Mouse (Mus musculus) stomach, embryonic 15.5 days (tissue): ENCODE results near the gene Coq5. TPM values are rescaled to one million over a fixed set of nuclear protein-coding genes. Genes with fewer than 3 reads are reported as not detected.

ENCODE experiments used
- ATAC-seq: fragments of 200-750 bp; cut with Nextera tagmentation; 2 replicates; pipeline ENCODE4 v1.8.0; 2017; ENCODE audit warnings: low read depth, moderate number of reproducible peaks, moderate TSS enrichment; ENCODE audit not compliant: insufficient read depth, low FRiP score
- H3K27ac ChIP-seq: fragments of 300-500 bp; sonication (generic); 2 replicates; pipeline ENCODE4 v1.5.1; 2015; ENCODE audit warnings: mild to moderate bottlenecking, inconsistent platforms
- H3K27me3 ChIP-seq: fragments of 300-500 bp; sonication (generic); replicated peaks from 2 replicates; pipeline ENCODE4 v1.6.1; 2015; ENCODE audit warnings: inconsistent platforms
- H3K36me3 ChIP-seq: fragments of 300-500 bp; sonication (generic); 2 replicates; pipeline ENCODE4 v1.6.1; 2015; ENCODE audit warnings: inconsistent platforms
- H3K4me1 ChIP-seq: fragments of 300-500 bp; sonication (generic); 2 replicates; pipeline ENCODE4 v1.6.1; 2015; ENCODE audit warnings: inconsistent platforms
- H3K4me2 ChIP-seq: fragments of 300-500 bp; sonication (generic); 2 replicates; pipeline ENCODE4 v1.6.1; 2015; ENCODE audit warnings: mild to moderate bottlenecking, inconsistent platforms
- H3K4me3 ChIP-seq: fragments of 300-500 bp; sonication (generic); replicated peaks from 2 replicates; pipeline ENCODE4 v1.5.1; 2015; ENCODE audit warnings: inconsistent platforms
- H3K9ac ChIP-seq: fragments of 300-500 bp; sonication (generic); 2 replicates; pipeline ENCODE4 v1.6.1; 2015; ENCODE audit warnings: inconsistent platforms
- H3K9me3 ChIP-seq: fragments of 300-500 bp; sonication (generic); 2 replicates; pipeline ENCODE4 v1.6.1; 2016; ENCODE audit warnings: inconsistent platforms
- WGBS: fragments of 180-500 bp; shearing (Covaris S2); methylation state at CpG from one replicate; pipeline ENCODE4 v1.1.7; 2015; 5-methylcytosine and 5-hydroxymethylcytosine counted together
- polyA plus RNA-seq: library from polyadenylated mRNA; unstranded; fragments of >200 nt; fragmentation: Nextera tagmentation; extraction: Ambion mirVana; gene quantifications from 2 replicates; pipeline ENCODE4 v1.2.1, GENCODE M21; 2015

Coq5 gene
- polyA plus RNA-seq, 1 experiment from 2014 or later, result 47.9 TPM

- Histone ChIP-seq H3K27me3 (no peaks in the 10 kb centered on the region), H3K4me2 (peak overlapping the region; percentile 62), H3K4me3 (peak overlapping the region; percentile 91), H3K9ac (peak overlapping the region; percentile 85; the same call in 1 of the 2 replicates), H3K4me1 (peaks cover 6% of the 10 kb centered on the region; the same call in 1 of the 2 replicates), H3K27ac (peak overlapping the region; percentile 86), H3K9me3 (no peaks in the 10 kb centered on the region), H3K36me3 (peaks cover 30% of the 10 kb centered on the region)
- WGBS, result 11% methylated on average over 36 of the region's 36 CpGs
- ATAC-seq, result peak; percentile 74
Measured at GRCm38 (mm10) chr5:115341314-115342165, 62.1 kb downstream of the Coq5 start.

Other genes with a start within 250 kb of the Coq5 start
- gene Gm10401, start 181.4 kb upstream of the Coq5 start, polyA plus RNA-seq, result 27.1 and 31.2 TPM in 2 replicates
- 64.1 and 71.1 TPM in 2 replicates for gene Acads, start 160.3 kb upstream of the Coq5 start, polyA plus RNA-seq
- gene Unc119b, start 144.7 kb upstream of the Coq5 start, polyA plus RNA-seq, result 26.6 and 29.7 TPM in 2 replicates
- gene Mlec, start 121.5 kb upstream of the Coq5 start, polyA plus RNA-seq, result 89.3 and 101 TPM in 2 replicates
- gene Cabp1, start 85.3 kb upstream of the Coq5 start, polyA plus RNA-seq, result 1.5 and 1.6 TPM in 2 replicates
- gene Pop5, start 43.8 kb upstream of the Coq5 start, polyA plus RNA-seq, result 106 and 116 TPM in 2 replicates
- gene Rnf10, start 6.8 kb upstream of the Coq5 start, polyA plus RNA-seq, result 138 and 139 TPM in 2 replicates
- 1,324 and 1,567 TPM in 2 replicates for gene Dynll1, start 21.3 kb downstream of the Coq5 start, polyA plus RNA-seq
- 233 and 262 TPM in 2 replicates for gene Srsf9, start 47.5 kb downstream of the Coq5 start, polyA plus RNA-seq
- gene Gatc, start 61.5 kb downstream of the Coq5 start, polyA plus RNA-seq, result 23.0 and 26.6 TPM in 2 replicates
- 52.0 and 58.1 TPM in 2 replicates for gene Triap1, start 61.6 kb downstream of the Coq5 start, polyA plus RNA-seq
- 1,002 and 1,095 TPM in 2 replicates for gene Cox6a1, start 69.3 kb downstream of the Coq5 start, polyA plus RNA-seq
- 8.0 and 8.3 TPM in 2 replicates for gene Msi1, start 149.9 kb downstream of the Coq5 start, polyA plus RNA-seq
- 12.0 and 15.4 TPM in 2 replicates for gene Pla2g1b, start 186.6 kb downstream of the Coq5 start, polyA plus RNA-seq
- gene Sirt4, start 205.1 kb downstream of the Coq5 start, polyA plus RNA-seq, result 21.7 and 26.6 TPM in 2 replicates
- 37.0 and 43.0 TPM in 2 replicates for gene Pxn, start 227.0 kb downstream of the Coq5 start, polyA plus RNA-seq